Mouse (Mus musculus): ENCODE results near the gene Trim15. TPM values are rescaled to one million over a fixed set of nuclear protein-coding genes. Genes with fewer than 3 reads are reported as not detected.
A peak's percentile ranks its signal among the peaks of the same experiment; 100 is the strongest.

Gene Trim15
- polyA plus RNA-seq, 1 experiment from 2014 or later: 0.25 TPM

DNA sequence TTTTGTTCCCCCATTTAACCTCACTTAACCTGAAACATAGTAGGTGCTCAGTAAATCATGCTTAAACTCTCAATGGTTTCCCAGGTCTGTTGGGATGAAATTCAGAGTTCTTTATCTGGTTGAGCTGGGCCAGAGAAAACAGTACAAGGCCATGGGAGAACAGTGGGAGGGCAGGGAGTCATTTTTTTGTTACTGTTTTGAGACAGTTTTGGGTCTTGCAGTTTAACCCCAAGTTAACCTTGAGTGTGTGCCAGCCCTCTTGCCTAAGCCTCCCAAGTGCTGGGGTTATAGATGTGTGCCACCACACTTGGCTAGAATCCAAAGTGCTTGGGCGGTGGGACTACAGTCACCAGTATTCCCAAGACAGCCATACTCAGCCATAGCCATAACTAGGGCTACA is 22.3 kb downstream of the Trim15 start:
- Histone ChIP-seq H3K9me3 (replicated peaks; ENCODE audit: control insufficient read depth, low read length) (no peaks in the 10 kb centered on the region), H3K9ac (replicated peaks; ENCODE audit: low read length) (no peak overlapping the region), H3K27me3 (ENCODE audit: control insufficient read depth, insufficient read depth, low read length) (no peaks in the 10 kb centered on the region), H3K36me3 (replicated peaks; ENCODE audit: control insufficient read depth, insufficient read depth, low read depth, low read length) (no peaks in the 10 kb centered on the region), H3K4me3 (ENCODE audit: low read depth, low read length) (no peak overlapping the region), H3K27ac (replicated peaks; ENCODE audit: low read depth, low read length) (no peak overlapping the region), H3K4me2 (ENCODE audit: low read depth, low read length) (no peak overlapping the region), H3K4me1 (ENCODE audit: control insufficient read depth, insufficient read depth, low read length) (no peaks in the 10 kb centered on the region)
- ATAC-seq (replicated peaks; ENCODE audit: insufficient number of reproducible peaks, low FRiP score, low TSS enrichment, low read depth) (no peak), DNase-seq (ENCODE audit: low spot score) (no peak)
- WGBS: 86% methylated on average over 1 of the region's 1 CpGs

DNA sequence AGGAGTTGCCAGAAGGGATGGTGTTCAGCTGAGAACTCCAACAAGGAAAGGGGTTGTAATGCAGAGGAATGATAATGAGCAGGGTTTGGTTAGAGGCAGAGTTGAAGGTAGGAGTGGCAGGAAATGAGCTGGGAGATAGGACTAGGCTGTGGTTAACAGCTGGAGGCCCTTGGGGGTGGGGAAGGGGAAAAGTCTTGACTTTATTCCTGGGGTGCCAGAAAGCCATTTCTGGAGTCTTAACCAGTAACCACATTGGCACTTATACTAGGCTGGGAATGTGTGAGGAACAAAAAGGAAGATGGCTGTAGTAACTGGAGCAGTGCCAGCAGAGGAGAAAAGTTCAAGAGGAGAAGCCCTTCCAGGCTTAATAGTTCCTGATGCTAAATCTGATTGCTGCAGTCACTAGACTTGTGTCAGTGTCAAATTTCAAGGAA is 22.7 kb downstream of the Trim15 start:
- Histone ChIP-seq H3K4me2 (ENCODE audit: low read depth, low read length) (no peak overlapping the region), H3K9me3 (replicated peaks; ENCODE audit: control insufficient read depth, low read length) (no peaks in the 10 kb centered on the region), H3K36me3 (replicated peaks; ENCODE audit: control insufficient read depth, insufficient read depth, low read depth, low read length) (no peaks in the 10 kb centered on the region), H3K27ac (replicated peaks; ENCODE audit: low read depth, low read length) (no peak overlapping the region), H3K4me3 (ENCODE audit: low read depth, low read length) (no peak overlapping the region), H3K27me3 (ENCODE audit: control insufficient read depth, insufficient read depth, low read length) (no peaks in the 10 kb centered on the region), H3K9ac (replicated peaks; ENCODE audit: low read length) (no peak overlapping the region), H3K4me1 (ENCODE audit: control insufficient read depth, insufficient read depth, low read length) (no peaks in the 10 kb centered on the region)
- DNase-seq (ENCODE audit: low spot score): no peak
- no peak for ATAC-seq (replicated peaks; ENCODE audit: insufficient number of reproducible peaks, low FRiP score, low TSS enrichment, low read depth)

DNA sequence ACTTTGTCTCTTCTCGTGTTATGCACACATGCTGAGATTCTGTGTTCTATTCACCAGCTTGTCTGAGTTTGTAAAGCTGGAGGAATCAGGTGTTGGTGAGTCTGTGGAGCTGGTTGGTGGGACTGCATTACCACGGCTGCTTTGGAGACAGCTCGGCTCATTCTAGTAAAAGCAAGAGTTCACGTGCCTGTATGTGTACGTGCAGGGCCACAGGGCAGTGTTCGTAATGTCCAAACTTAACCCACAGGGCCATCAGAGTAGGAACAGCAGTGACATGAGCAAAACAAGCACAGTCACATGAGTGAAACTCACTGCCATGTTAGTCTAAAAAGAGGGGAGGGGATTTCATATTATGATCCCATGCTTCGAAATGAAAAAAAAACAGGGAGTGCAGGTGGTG is 23.3 kb downstream of the Trim15 start:
- H3K4me3 ChIP-seq (ENCODE audit: low read depth, low read length): no peak overlapping the region
- no peak overlapping the region for H3K4me2 ChIP-seq (ENCODE audit: low read depth, low read length)
- no peaks in the 10 kb centered on the region for H3K4me1 ChIP-seq (ENCODE audit: control insufficient read depth, insufficient read depth, low read length)
- H3K9me3 ChIP-seq (replicated peaks; ENCODE audit: control insufficient read depth, low read length): no peaks in the 10 kb centered on the region
- H3K9ac ChIP-seq (replicated peaks; ENCODE audit: low read length): no peak overlapping the region
- H3K27ac ChIP-seq (replicated peaks; ENCODE audit: low read depth, low read length): no peak overlapping the region
- H3K36me3 ChIP-seq (replicated peaks; ENCODE audit: control insufficient read depth, insufficient read depth, low read depth, low read length): no peaks in the 10 kb centered on the region
- 79% methylated on average over 7 of the region's 7 CpGs for WGBS
- H3K27me3 ChIP-seq (ENCODE audit: control insufficient read depth, insufficient read depth, low read length): no peaks in the 10 kb centered on the region
- ATAC-seq (replicated peaks; ENCODE audit: insufficient number of reproducible peaks, low FRiP score, low TSS enrichment, low read depth): no peak
- no peak for DNase-seq (ENCODE audit: low spot score)

DNA sequence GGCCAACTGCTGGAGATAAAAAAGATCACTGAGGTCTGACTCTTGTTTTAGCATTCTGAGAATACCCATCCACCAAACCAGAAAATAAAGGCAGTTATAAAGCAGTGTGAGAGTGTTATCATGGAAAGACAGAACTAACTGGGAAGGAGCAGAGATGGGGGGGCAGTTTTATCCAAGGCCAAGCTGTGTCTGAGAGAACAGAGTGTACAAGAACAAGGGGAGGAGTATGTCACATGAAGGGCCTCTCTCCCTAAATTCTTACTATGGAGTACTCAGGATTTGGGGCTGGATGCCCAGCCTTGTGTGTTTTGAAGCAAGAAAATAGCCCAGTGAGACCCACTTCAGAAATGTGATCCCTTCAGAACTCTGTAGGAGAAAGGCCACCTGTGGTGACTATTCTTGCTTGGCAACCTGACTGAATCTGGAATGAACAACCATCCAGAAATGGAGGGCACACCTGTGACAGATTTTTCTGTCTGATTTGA is 26.0 kb downstream of the Trim15 start:
- H3K36me3 ChIP-seq (replicated peaks; ENCODE audit: control insufficient read depth, insufficient read depth, low read depth, low read length): no peaks in the 10 kb centered on the region
- no peaks in the 10 kb centered on the region for H3K27me3 ChIP-seq (ENCODE audit: control insufficient read depth, insufficient read depth, low read length)
- H3K4me1 ChIP-seq (ENCODE audit: control insufficient read depth, insufficient read depth, low read length): no peaks in the 10 kb centered on the region
- no peaks in the 10 kb centered on the region for H3K9me3 ChIP-seq (replicated peaks; ENCODE audit: control insufficient read depth, low read length)
- ATAC-seq (replicated peaks; ENCODE audit: insufficient number of reproducible peaks, low FRiP score, low TSS enrichment, low read depth) (no peak), DNase-seq (ENCODE audit: low spot score) (no peak)
- no peak overlapping the region for H3K4me2 ChIP-seq (ENCODE audit: low read depth, low read length)
- H3K27ac ChIP-seq (replicated peaks; ENCODE audit: low read depth, low read length): no peak overlapping the region
- no peak overlapping the region for H3K9ac ChIP-seq (replicated peaks; ENCODE audit: low read length)
- no peak overlapping the region for H3K4me3 ChIP-seq (ENCODE audit: low read depth, low read length)

DNA sequence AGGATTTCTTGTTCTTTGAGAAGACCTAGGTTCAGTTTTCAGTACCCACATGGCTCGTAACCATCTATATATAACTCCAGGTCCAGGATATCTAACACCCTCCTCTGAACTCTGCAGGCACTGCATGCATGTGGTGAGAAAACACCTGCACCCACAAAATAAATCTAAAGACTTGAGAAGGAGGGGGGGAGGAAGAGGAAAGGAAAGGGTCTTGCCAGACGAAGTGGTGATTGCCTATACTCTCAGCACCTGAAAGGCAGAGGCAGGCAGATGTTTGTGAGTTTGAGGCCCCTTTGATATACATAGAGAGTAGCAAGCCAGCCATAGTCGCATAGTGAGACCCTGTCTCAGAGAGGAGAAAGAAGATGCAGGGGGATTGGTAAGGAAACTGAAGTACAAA is 27.1 kb downstream of the Trim15 start:
- no peaks in the 10 kb centered on the region for H3K36me3 ChIP-seq (replicated peaks; ENCODE audit: control insufficient read depth, insufficient read depth, low read depth, low read length)
- 87% methylated on average over 3 of the region's 3 CpGs for WGBS
- no peak overlapping the region for H3K4me2 ChIP-seq (ENCODE audit: low read depth, low read length)
- no peak overlapping the region for H3K27ac ChIP-seq (replicated peaks; ENCODE audit: low read depth, low read length)
- ATAC-seq (replicated peaks; ENCODE audit: insufficient number of reproducible peaks, low FRiP score, low TSS enrichment, low read depth) (no peak), DNase-seq (ENCODE audit: low spot score) (no peak)
- no peak overlapping the region for H3K9ac ChIP-seq (replicated peaks; ENCODE audit: low read length)
- H3K27me3 ChIP-seq (ENCODE audit: control insufficient read depth, insufficient read depth, low read length): no peaks in the 10 kb centered on the region
- H3K4me1 ChIP-seq (ENCODE audit: control insufficient read depth, insufficient read depth, low read length): no peaks in the 10 kb centered on the region
- no peak overlapping the region for H3K4me3 ChIP-seq (ENCODE audit: low read depth, low read length)
- no peaks in the 10 kb centered on the region for H3K9me3 ChIP-seq (replicated peaks; ENCODE audit: control insufficient read depth, low read length)

DNA sequence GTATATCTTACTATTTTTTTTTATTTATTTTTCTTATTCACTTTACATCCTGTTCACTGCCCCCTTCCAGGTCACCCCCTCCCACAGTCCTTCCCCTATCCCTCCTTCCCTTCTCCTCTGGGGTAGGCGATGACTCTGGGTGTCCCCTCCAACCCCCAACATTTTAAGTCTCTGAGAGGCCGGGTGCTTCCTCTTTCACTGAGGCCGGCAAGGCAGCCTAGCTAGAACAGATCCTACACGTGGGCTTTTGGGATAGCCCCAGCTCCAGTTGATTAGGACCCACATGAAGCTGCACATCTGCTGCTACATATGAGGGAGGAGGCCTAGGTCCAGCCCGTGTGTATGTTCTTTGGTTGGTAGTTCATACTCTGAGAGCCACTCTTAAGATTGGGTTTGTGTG is 28.0 kb downstream of the Trim15 start:
- 83% methylated on average over 5 of the region's 5 CpGs for WGBS
- DNase-seq (ENCODE audit: low spot score) (no peak), ATAC-seq (replicated peaks; ENCODE audit: insufficient number of reproducible peaks, low FRiP score, low TSS enrichment, low read depth) (no peak)
- no peaks in the 10 kb centered on the region for H3K36me3 ChIP-seq (replicated peaks; ENCODE audit: control insufficient read depth, insufficient read depth, low read depth, low read length)
- no peak overlapping the region for H3K9ac ChIP-seq (replicated peaks; ENCODE audit: low read length)
- no peak overlapping the region for H3K27ac ChIP-seq (replicated peaks; ENCODE audit: low read depth, low read length)
- no peak overlapping the region for H3K4me3 ChIP-seq (ENCODE audit: low read depth, low read length)
- no peaks in the 10 kb centered on the region for H3K27me3 ChIP-seq (ENCODE audit: control insufficient read depth, insufficient read depth, low read length)
- H3K4me2 ChIP-seq (ENCODE audit: low read depth, low read length): no peak overlapping the region
- H3K9me3 ChIP-seq (replicated peaks; ENCODE audit: control insufficient read depth, low read length): no peaks in the 10 kb centered on the region
- no peaks in the 10 kb centered on the region for H3K4me1 ChIP-seq (ENCODE audit: control insufficient read depth, insufficient read depth, low read length)

DNA sequence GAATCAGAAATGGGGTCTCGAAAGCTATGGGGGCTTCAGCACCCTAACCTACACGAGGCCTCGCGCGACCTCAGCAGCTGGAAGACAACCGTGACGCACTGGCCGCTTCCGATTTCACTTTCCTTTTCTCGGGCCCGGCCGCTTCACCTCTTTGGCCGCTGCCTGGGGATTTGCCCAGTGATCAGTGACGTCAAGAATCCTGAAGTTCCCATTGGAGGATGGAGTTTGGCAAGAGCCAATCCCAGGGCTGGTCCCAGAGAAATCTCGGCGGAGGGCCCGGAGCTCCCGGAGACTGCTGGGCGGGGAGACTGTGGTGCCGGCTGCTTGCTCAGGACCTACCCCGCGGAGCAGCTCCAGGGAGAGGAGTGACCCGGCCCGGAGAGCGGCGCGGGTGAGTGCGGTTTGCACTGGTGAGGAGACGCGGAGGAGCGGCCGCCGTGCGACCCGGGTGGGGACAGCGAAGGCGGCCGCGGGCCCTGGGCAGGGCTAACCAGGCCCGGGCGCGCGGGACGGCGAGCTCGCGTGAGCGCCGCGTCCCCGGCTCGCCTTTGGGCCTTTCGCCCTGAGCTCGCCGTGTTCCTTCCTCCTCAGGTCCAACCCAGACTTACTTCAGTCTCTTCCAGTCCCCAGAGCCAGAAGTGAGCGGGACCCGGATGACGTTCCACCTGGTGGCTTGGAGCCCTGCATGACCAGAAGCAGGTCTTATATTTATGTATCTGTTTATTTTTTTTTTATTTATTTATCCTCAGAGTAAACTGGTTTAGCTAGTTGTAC is 29.9 kb downstream of the Trim15 start, which contains the start of gene Trim26:
Gene Trim26, plus strand, starts transcription at position 261 of the 774 bp plus-strand sequence.
- Histone ChIP-seq H3K27ac (replicated peaks; ENCODE audit: low read depth, low read length) (peak within 1 kb of the TSS; percentile 74), H3K4me1 (ENCODE audit: control insufficient read depth, insufficient read depth, low read length) (no peaks in the 10 kb centered on the region), H3K9me3 (replicated peaks; ENCODE audit: control insufficient read depth, low read length) (no peaks in the 10 kb centered on the region), H3K9ac (replicated peaks; ENCODE audit: low read length) (peak within 1 kb of the TSS; percentile 84), H3K4me2 (ENCODE audit: low read depth, low read length) (peak within 1 kb of the TSS; percentile 64), H3K36me3 (replicated peaks; ENCODE audit: control insufficient read depth, insufficient read depth, low read depth, low read length) (no peaks in the 10 kb centered on the region), H3K4me3 (ENCODE audit: low read depth, low read length) (peak within 1 kb of the TSS; percentile 64), H3K27me3 (ENCODE audit: control insufficient read depth, insufficient read depth, low read length) (no peaks in the 10 kb centered on the region)
- ATAC-seq (replicated peaks; ENCODE audit: insufficient number of reproducible peaks, low FRiP score, low TSS enrichment, low read depth) (peak; percentile 99), DNase-seq (ENCODE audit: low spot score) (peak; percentile 98)
- under 1% methylated on average over 46 of the region's 58 CpGs for WGBS

DNA sequence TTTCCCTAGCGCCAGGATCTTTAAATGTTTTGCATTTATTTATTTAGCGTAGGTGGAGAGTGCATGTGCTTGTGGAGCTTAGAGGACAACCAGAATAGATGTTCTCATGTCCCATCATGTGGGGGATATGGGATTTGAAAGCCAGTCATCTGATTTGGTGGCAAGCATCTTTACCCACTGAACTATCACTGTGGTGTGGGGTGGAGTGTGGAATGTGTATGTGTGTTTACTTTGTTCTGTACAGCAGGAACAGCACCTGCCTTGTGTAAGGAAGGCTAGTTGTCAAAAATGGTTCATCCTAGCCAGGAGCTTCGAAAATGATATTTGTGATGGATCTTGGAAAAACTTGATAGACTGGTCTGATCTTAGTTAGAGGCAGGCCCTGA is 30.6 kb downstream of the Trim15 start:
- DNase-seq (ENCODE audit: low spot score): no peak
- no peak overlapping the region; the same call in 1 of the 2 replicates for H3K27ac ChIP-seq (replicated peaks; ENCODE audit: low read depth, low read length)
- peak overlapping the region; percentile 35 for H3K9ac ChIP-seq (replicated peaks; ENCODE audit: low read length)
- no peaks in the 10 kb centered on the region for H3K36me3 ChIP-seq (replicated peaks; ENCODE audit: control insufficient read depth, insufficient read depth, low read depth, low read length)
- 12% methylated on average over 3 of the region's 3 CpGs for whole genome bisulfite sequencing
- no peaks in the 10 kb centered on the region for H3K9me3 ChIP-seq (replicated peaks; ENCODE audit: control insufficient read depth, low read length)
- H3K27me3 ChIP-seq (ENCODE audit: control insufficient read depth, insufficient read depth, low read length): no peaks in the 10 kb centered on the region
- ATAC-seq (replicated peaks; ENCODE audit: insufficient number of reproducible peaks, low FRiP score, low TSS enrichment, low read depth): 0 out of 2 replicates have a peak, but pooled peaks have one; percentile 3
- H3K4me3 ChIP-seq (ENCODE audit: low read depth, low read length): peak overlapping the region; percentile 64
- H3K4me1 ChIP-seq (ENCODE audit: control insufficient read depth, insufficient read depth, low read length): no peaks in the 10 kb centered on the region
- H3K4me2 ChIP-seq (ENCODE audit: low read depth, low read length): peak overlapping the region; percentile 64

Measured in embryonic facial prominence, embryonic 11.5 days (tissue).